Mouse (Mus musculus) CH12.LX (cell line): ENCODE results near the gene Fgf22. TPM values are rescaled to one million over a fixed set of nuclear protein-coding genes. Genes with fewer than 3 reads are reported as not detected.

Experiments
- DNase-seq: peaks from one replicate; pipeline ENCODE4 v3.0.0-alpha.2; 2013; ENCODE audit errors: extremely low read depth
- H3K27ac ChIP-seq: 2 replicates; pipeline ENCODE4 v1.5.1; 2012; ENCODE audit warnings: low read depth, mild to moderate bottlenecking, control low read depth, moderate library complexity; ENCODE audit not compliant: insufficient read depth
- H3K27me3 ChIP-seq: replicated peaks from 2 replicates; pipeline ENCODE3; 2012; ENCODE audit warnings: inconsistent platforms
- H3K36me3 ChIP-seq, 2 experiments: replicated peaks in 1 of 2; 2 replicates each; pipeline versions ENCODE3 to v1.6.1; 2012; ENCODE audit warnings: inconsistent platforms in 1 of 2, low read length in 1 of 2, mild to moderate bottlenecking in 1 of 2, mixed read lengths in 1 of 2, moderate library complexity in 1 of 2; ENCODE audit not compliant: control insufficient read depth in 1 of 2, insufficient read depth in 1 of 2
- H3K4me1 ChIP-seq, 2 experiments: 2 replicates each; pipeline ENCODE4 v1.6.1; 2012; ENCODE audit warnings: inconsistent platforms in 1 of 2, moderate library complexity in 1 of 2; ENCODE audit not compliant: insufficient read depth in 2 of 2, control insufficient read depth in 1 of 2
- H3K4me2 ChIP-seq: 2 replicates; pipeline ENCODE4 v1.6.1; 2012; ENCODE audit warnings: low read depth, mild to moderate bottlenecking, control low read depth; ENCODE audit not compliant: poor library complexity, insufficient read depth, severe bottlenecking
- H3K4me3 ChIP-seq, 3 experiments: fragments of 150-350 bp in 1 of 3; sonication (generic) in 1 of 3; replicated peaks in 1 of 3; 2 replicates each; pipeline versions ENCODE3 to v1.5.1; 2011 to 2012; ENCODE audit warnings: low read depth in 2 of 3, low read length in 2 of 3, mild to moderate bottlenecking in 2 of 3, moderate library complexity in 2 of 3, control low read depth in 1 of 3, improper control_type of control experiment in 1 of 3, inconsistent platforms in 1 of 3, mixed read lengths in 1 of 3; ENCODE audit not compliant: poor library complexity in 1 of 3
- H3K79me2 ChIP-seq: replicated peaks from 2 replicates; pipeline ENCODE4 v1.6.1; 2012; ENCODE audit warnings: mild to moderate bottlenecking, moderate library complexity; ENCODE audit not compliant: control insufficient read depth, poor library complexity, insufficient read depth, severe bottlenecking; ENCODE audit errors: extremely low read depth
- H3K9ac ChIP-seq: 2 replicates; pipeline ENCODE4 v1.6.1; 2012; ENCODE audit warnings: low read depth, mild to moderate bottlenecking, control low read depth, moderate library complexity; ENCODE audit not compliant: insufficient read depth
- H3K9me3 ChIP-seq: replicated peaks from 2 replicates; pipeline ENCODE3; 2012; ENCODE audit warnings: low read length, inconsistent platforms, mixed read lengths
- CHD1 ChIP-seq: IDR thresholded peaks from 2 replicates; pipeline ENCODE4 v1.6.1; 2012; ENCODE audit warnings: low read depth, low read length, improper control_type of control experiment, inconsistent platforms
- CHD2 ChIP-seq: IDR thresholded peaks from 2 replicates; pipeline ENCODE4 v1.6.1; 2011; ENCODE audit warnings: low read length, improper control_type of control experiment
- ELF1 ChIP-seq: IDR thresholded peaks from 2 replicates; pipeline ENCODE4 v1.6.1; 2014; ENCODE audit warnings: low read depth, mild to moderate bottlenecking, inconsistent platforms, low read length, improper control_type of control experiment
- EP300 ChIP-seq: IDR thresholded peaks from 2 replicates; pipeline ENCODE4 v1.6.1; 2011; ENCODE audit warnings: low read length, improper control_type of control experiment
- HCFC1 ChIP-seq: IDR thresholded peaks from 2 replicates; pipeline ENCODE4 v1.6.1; 2012; ENCODE audit warnings: low read depth, mild to moderate bottlenecking, inconsistent platforms, low read length, improper control_type of control experiment
- IRF4 ChIP-seq: IDR thresholded peaks from 2 replicates; pipeline ENCODE4 v1.6.1; 2014; ENCODE audit warnings: low read depth, mild to moderate bottlenecking, inconsistent platforms, low read length, improper control_type of control experiment
- JUN ChIP-seq: IDR thresholded peaks from 2 replicates; pipeline ENCODE4 v1.6.1; 2011; ENCODE audit warnings: low read depth, mild to moderate bottlenecking, low read length, improper control_type of control experiment, moderate library complexity; ENCODE audit not compliant: insufficient read depth
- JUND ChIP-seq: conservative IDR thresholded peaks from 2 replicates; pipeline ENCODE4 v1.6.1; 2011; ENCODE audit warnings: low read depth, low read length, improper control_type of control experiment
- MAFK ChIP-seq: IDR thresholded peaks from 2 replicates; pipeline ENCODE4 v1.6.1; 2011; ENCODE audit warnings: low read length, improper control_type of control experiment; ENCODE audit not compliant: insufficient replicate concordance
- MAZ ChIP-seq: IDR thresholded peaks from 2 replicates; pipeline ENCODE4 v1.6.1; 2012; ENCODE audit warnings: low read depth, mild to moderate bottlenecking, inconsistent platforms, low read length, improper control_type of control experiment, moderate library complexity
- MEF2A ChIP-seq: IDR thresholded peaks from 2 replicates; pipeline ENCODE4 v1.6.1; 2014; ENCODE audit warnings: low read depth, mild to moderate bottlenecking, inconsistent platforms, low read length, improper control_type of control experiment, borderline replicate concordance
- NRF1 ChIP-seq: IDR thresholded peaks from 2 replicates; pipeline ENCODE4 v1.6.1; 2014; ENCODE audit warnings: low read depth, mild to moderate bottlenecking, inconsistent platforms, low read length, improper control_type of control experiment, moderate library complexity
- RAD21 ChIP-seq: IDR thresholded peaks from 2 replicates; pipeline ENCODE4 v1.6.1; 2011; ENCODE audit warnings: low read depth, mild to moderate bottlenecking, low read length, improper control_type of control experiment, moderate library complexity
- RCOR1 ChIP-seq: conservative IDR thresholded peaks from 2 replicates; pipeline ENCODE4 v1.6.1; 2012; ENCODE audit warnings: low read depth, mild to moderate bottlenecking, inconsistent platforms, low read length, improper control_type of control experiment
- SIN3A ChIP-seq: IDR thresholded peaks from 2 replicates; pipeline ENCODE4 v1.6.1; 2012; ENCODE audit warnings: low read length, improper control_type of control experiment, inconsistent platforms
- TBP ChIP-seq: conservative IDR thresholded peaks from 2 replicates; pipeline ENCODE4 v1.6.1; 2011; ENCODE audit warnings: low read depth, low read length, improper control_type of control experiment
- TCF12 ChIP-seq: IDR thresholded peaks from 2 replicates; pipeline ENCODE4 v1.6.1; 2014; ENCODE audit warnings: low read depth, mild to moderate bottlenecking, inconsistent platforms, low read length, improper control_type of control experiment
- ZC3H11A ChIP-seq: IDR thresholded peaks from 2 replicates; pipeline ENCODE4 v1.6.1; 2012; ENCODE audit warnings: low read depth, mild to moderate bottlenecking, inconsistent platforms, low read length, improper control_type of control experiment
- ZKSCAN1 ChIP-seq: IDR thresholded peaks from 2 replicates; pipeline ENCODE4 v1.6.1; 2012; ENCODE audit warnings: low read depth, inconsistent platforms, low read length, improper control_type of control experiment, borderline replicate concordance
- ZMIZ1 ChIP-seq: IDR thresholded peaks from 2 replicates; pipeline ENCODE4 v1.6.1; 2012; ENCODE audit warnings: low read depth, mild to moderate bottlenecking, inconsistent platforms, low read length, improper control_type of control experiment
- ZNF384 ChIP-seq: IDR thresholded peaks from 2 replicates; pipeline ENCODE4 v1.6.1; 2012; ENCODE audit warnings: low read depth, low read length, improper control_type of control experiment, inconsistent platforms
- dilution Hi-C: fragments of 300-500 bp; cut with MboI; formaldehyde crosslinking; loops from 2 replicates; pipeline ENCODE4 v1.14.3; 2020; ENCODE audit warnings: low sequenced_read_pairs; ENCODE audit not compliant: extremely low pct_unique_long_range_greater_than_20kb, extremely low pct_ligation_motif_present
- in situ Hi-C: fragments of 300-500 bp; cut with MboI; formaldehyde crosslinking; loops from 3 replicates; pipeline ENCODE4 v1.14.3; 2019; ENCODE audit warnings: low sequenced_read_pairs, low pct_ligation_motif_present, low pct_unique_long_range_greater_than_20kb, mixed read lengths
- polyA plus RNA-seq: library from polyadenylated mRNA; unstranded; fragments of >175 nt; gene quantifications from 2 replicates; pipeline ENCODE4 v1.2.1, GENCODE M21; 2012; ENCODE audit warnings: low read depth; ENCODE audit not compliant: insufficient read length
- total RNA-seq, 2 experiments: library from RNA; depleted of rRNA; stranded (reverse); fragments of 300-350 nt in 1 of 2; fragments of >200 nt in 1 of 2; gene quantifications; 2 replicates each; pipeline ENCODE4 v1.2.3; 2012 to 2014

The Fgf22 gene
- total and polyA plus RNA-seq, 3 experiments: not detected

DNA sequence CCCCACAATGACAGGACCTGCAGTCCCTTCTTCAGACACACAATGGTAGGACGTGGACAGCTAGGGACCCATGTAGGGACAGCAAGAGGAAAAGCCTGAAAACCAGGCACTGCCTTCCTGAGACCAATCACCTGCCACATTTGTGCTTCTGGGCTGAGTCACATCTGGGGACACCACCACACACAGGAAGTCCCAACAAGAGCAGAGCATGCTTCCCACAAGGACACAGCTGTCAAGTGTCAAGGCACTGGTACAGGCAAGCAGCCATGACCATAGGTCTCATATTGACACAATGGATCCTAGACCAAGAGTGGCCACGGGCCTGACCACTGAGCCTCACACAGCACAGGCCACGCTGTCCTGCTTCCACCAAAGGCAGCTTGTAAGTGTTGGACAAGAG is 8.0 kb downstream of the Fgf22 start:
- dilution Hi-C loops: no loop called here

GRCm38 (mm10) chr10:79764234-79764633 is 9.4 kb downstream of the Fgf22 start:
- peaks cover 27 to 47% of the 10 kb centered on the region in 2 experiments for H3K4me1 ChIP-seq
- TF ChIP-seq MAZ: no peak
- TF ChIP-seq ZKSCAN1: no peak
- no peak for TF ChIP-seq JUND
- TF ChIP-seq ZNF384: no peak
- no peak for TF ChIP-seq TCF12
- no peak for TF ChIP-seq MEF2A
- TF ChIP-seq IRF4: no peak
- TF ChIP-seq MAFK: no peak
- peaks cover 38% of the 10 kb centered on the region for H3K79me2 ChIP-seq
- H3K4me2 ChIP-seq: no peak overlapping the region
- DNase-seq: no peak
- in situ Hi-C loops: no loop called here
- H3K9ac ChIP-seq: no peak overlapping the region
- H3K9me3 ChIP-seq: no peaks in the 10 kb centered on the region
- dilution Hi-C loops: no loop called here
- H3K36me3 ChIP-seq: peaks cover 36 to 53% of the 10 kb centered on the region in 2 experiments
- no peak overlapping the region for H3K4me3 ChIP-seq
- H3K27ac ChIP-seq: no peak overlapping the region
- H3K27me3 ChIP-seq: no peaks in the 10 kb centered on the region

More for the DNA sequence above, 8.0 kb downstream of the Fgf22 start:
- peaks cover 49 to 67% of the 10 kb centered on the region in 2 experiments for H3K36me3 ChIP-seq
- in situ Hi-C loops: no loop called here
- DNase-seq: no peak
- no peak overlapping the region for H3K9ac ChIP-seq
- no peak overlapping the region for H3K4me3 ChIP-seq
- H3K4me1 ChIP-seq: peaks cover 25 to 40% of the 10 kb centered on the region in 2 experiments
- no peak for TF ChIP-seq HCFC1
- TF ChIP-seq EP300: no peak
- TF ChIP-seq CHD2: no peak
- TF ChIP-seq ZMIZ1: no peak
- TF ChIP-seq JUN: no peak
- TF ChIP-seq SIN3A: no peak
- TF ChIP-seq ZKSCAN1: no peak
- TF ChIP-seq RAD21: no peak
- TF ChIP-seq IRF4: no peak
- TF ChIP-seq RCOR1: no peak
- TF ChIP-seq ELF1: no peak
- TF ChIP-seq NRF1: no peak
- no peak for TF ChIP-seq ZC3H11A
- no peak for TF ChIP-seq JUND
- no peak for TF ChIP-seq MAFK
- no peak for TF ChIP-seq CHD1
- TF ChIP-seq TBP: no peak
- no peak for TF ChIP-seq MEF2A
- H3K79me2 ChIP-seq: peaks cover 38% of the 10 kb centered on the region
- H3K4me2 ChIP-seq: no peak overlapping the region
- H3K27ac ChIP-seq: no peak overlapping the region
- H3K9me3 ChIP-seq: no peaks in the 10 kb centered on the region
- no peaks in the 10 kb centered on the region for H3K27me3 ChIP-seq
